Mouse (Mus musculus) kidney, adult 2 months (tissue): ENCODE data around the gene Esrrg.

ENCODE experiments used
- CTCF ChIP-seq: fragments of 200-500 bp; conservative IDR thresholded peaks from 2 replicates; pipeline ENCODE4 v1.5.1; 2011; ENCODE audit warnings: low read depth, mild to moderate bottlenecking, control low read depth, low read length, moderate library complexity, mixed read lengths; ENCODE audit not compliant: insufficient read depth, insufficient read length
- POLR2A ChIP-seq: fragments of 200-500 bp; IDR thresholded peaks from one replicate; pipeline ENCODE4 v1.6.1; 2011; ENCODE audit warnings: low read depth, low read length, control low read depth

GRCm38 (mm10) chr1:187842702-187843101 lies 234.1 kb downstream of the Esrrg start:
- TF ChIP-seq CTCF (no peak), POLR2A (no peak)
